Mouse (Mus musculus) neural tube, embryonic 10.5 days (tissue): ENCODE measurements around the gene Ddx47.
A peak's percentile ranks its signal among the peaks of the same experiment; 100 is the strongest.

Experiments
- DNase-seq: peaks from one replicate; pipeline ENCODE4 v3.0.0-alpha.2; 2017; ENCODE audit warnings: low spot score; ENCODE audit errors: extremely low spot score

The Ddx47 gene

GRCm38 (mm10) chr6:135011048-135011733, at the start of gene Ddx47:
Gene Ddx47, plus strand, starts transcription at chr6:135011612.
- DNase-seq = peak; percentile 93

DNA sequence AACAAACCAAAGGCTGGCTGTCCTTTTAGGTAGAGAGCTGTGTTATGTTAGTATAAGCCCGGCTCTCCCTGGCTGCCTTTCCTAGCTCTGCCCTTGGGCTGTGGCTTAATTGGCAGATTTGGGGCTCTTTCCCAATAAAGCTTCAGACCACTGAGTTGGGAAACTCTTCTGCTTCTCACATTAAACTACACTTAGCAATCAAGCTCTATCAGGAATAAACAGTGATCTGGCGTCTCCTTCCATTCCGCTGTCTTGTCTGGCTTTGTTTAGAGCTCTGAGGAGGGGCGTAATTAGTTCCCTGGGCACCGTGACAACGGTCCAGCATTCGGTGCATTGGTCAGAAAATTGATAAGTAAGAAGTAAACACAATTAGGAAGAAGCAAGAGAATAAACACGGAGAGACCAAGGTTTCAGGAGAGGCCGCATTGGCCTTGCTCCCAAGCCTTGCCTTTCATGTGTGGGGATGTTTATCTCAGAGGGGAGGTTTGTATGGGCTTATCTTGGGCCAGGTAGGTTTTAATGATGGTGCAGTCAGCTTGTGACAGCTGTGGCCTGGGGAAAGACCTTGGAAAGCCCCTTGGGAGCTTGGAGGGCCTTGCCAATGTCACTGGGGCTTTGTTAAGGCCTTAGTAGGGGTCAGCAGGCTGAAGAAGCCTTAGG, 49.4 kb upstream of the Ddx47 start:
- DNase-seq = no peak

GRCm38 (mm10) chr6:134962518-134962893, 48.9 kb upstream of the Ddx47 start:
- no peak for DNase-seq

DNA sequence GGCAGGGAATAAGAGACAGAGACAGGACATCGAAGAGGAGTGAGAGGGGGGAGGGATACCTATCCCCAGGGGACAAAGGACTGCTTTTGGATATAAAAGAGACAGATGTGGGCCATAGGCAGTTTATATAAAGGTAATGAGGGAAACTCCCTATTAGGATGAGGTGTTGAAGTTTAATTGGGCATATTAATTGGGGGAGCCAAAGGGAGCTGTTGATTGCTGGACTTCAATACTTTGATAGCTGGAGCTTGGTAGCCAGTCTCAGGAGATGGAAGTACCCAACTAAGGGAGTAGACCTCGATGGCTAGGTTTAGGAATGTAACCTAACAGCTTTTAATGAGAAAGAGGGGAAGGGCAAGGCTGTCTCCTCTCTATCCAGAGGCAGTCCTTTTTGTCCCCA, 47.5 kb upstream of the Ddx47 start:
- DNase-seq = no peak

DNA sequence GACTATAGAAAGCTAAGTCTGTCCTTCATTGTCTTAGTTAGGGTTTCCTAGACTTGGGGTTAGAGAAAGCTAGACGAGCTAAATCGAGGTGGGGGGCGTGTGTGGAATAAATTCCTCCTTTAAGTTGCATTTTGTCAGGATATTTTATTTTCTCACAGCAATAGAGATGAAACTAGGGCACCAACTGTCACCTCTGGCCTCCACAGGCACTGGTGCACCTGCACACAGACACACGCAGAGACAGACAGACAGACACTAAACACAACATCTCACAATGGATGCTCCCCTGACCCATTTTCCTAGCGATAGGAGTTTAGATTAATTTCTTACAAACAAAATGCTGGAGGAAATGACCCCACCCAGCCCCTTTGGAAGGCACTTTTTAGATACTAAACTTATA, 44.7 kb upstream of the Ddx47 start:
- no peak for DNase-seq

- no peak for DNase-seq
Observed at GRCm38 (mm10) chr6:134968326-134968725, 43.1 kb upstream of the Ddx47 start.

GRCm38 (mm10) chr6:134969498-134969897, 41.9 kb upstream of the Ddx47 start:
- DNase-seq = no peak

DNA sequence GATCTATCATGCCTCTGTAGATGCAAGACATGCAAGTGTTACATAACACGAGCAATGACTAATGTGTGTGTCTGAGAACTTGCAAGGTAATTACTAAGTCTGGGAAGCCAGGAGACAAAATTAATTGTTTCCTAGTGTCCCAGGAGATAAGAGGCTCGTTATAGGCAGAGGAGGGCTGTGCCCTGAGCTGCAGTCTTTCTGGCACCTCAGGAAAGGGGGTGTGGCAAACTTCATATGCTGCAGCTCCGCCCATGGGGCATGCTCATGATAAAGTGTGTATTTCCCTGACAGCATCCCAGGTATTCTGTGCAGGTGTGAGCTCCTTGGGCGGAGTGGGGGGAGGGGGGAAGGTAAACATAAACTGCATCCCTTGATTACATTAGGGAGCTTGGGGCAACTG, 39.3 kb upstream of the Ddx47 start:
- DNase-seq = no peak

DNA sequence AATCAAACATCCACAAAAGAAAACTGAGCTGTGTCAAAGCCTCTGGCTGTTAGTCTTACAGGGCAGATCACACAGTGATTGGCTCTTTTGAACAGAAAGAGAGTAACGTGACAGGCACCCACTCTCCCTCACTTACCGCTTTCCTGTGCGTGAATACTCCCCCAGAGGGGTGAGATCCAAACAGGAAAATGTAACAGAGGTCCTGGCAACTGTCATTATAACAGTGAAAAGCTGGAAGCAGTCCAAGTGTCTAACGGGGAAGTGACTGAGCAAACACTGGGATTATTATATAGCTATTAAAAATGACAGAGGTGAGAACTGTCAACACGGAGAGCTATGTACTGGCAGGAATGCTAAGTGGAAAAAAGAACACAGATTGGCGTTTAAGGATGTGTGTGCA, 34.8 kb upstream of the Ddx47 start:
- no peak for DNase-seq

GRCm38 (mm10) chr6:134981231-134982062, 30.0 kb upstream of the Ddx47 start, which contains the start of gene Apold1:
Gene Apold1, plus strand, starts transcription at chr6:134981718.
- DNase-seq = peak; percentile 30

- DNase-seq = peak; percentile 91
Observed at GRCm38 (mm10) chr6:134983529-134984370, 27.7 kb upstream of the Ddx47 start.

- no peak for DNase-seq
Observed at GRCm38 (mm10) chr6:134984748-134985147, 26.7 kb upstream of the Ddx47 start.

DNA sequence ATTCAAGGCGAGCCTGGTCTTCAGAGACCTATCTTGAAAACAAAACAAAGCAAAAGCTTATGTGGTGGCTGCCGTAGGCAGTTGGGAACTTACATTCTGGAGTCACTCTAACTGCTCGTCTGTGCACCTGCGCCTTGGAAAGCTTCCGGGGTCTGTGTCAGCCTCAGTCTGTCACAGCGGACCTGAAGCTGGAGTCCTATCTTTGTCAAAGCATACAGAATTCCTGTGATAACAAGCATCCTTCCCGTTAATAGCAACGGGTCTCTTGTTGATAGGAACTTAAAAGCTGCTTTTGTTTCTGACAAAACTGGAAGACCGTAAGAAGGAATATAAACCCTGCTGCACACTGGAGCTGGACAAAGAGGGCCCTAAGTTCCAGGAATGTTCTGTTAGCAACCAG, 23.0 kb upstream of the Ddx47 start:
- no peak for DNase-seq

GRCm38 (mm10) chr6:134990674-134991073, 20.7 kb upstream of the Ddx47 start:
- DNase-seq = no peak

GRCm38 (mm10) chr6:134994031-134994651, 17.3 kb upstream of the Ddx47 start:
- DNase-seq = no peak

GRCm38 (mm10) chr6:134994985-134995384, 16.4 kb upstream of the Ddx47 start:
- no peak for DNase-seq

GRCm38 (mm10) chr6:134996918-134997317, 14.5 kb upstream of the Ddx47 start:
- no peak for DNase-seq

- no peak for DNase-seq
Observed at GRCm38 (mm10) chr6:134998076-134998475, 13.3 kb upstream of the Ddx47 start.

DNA sequence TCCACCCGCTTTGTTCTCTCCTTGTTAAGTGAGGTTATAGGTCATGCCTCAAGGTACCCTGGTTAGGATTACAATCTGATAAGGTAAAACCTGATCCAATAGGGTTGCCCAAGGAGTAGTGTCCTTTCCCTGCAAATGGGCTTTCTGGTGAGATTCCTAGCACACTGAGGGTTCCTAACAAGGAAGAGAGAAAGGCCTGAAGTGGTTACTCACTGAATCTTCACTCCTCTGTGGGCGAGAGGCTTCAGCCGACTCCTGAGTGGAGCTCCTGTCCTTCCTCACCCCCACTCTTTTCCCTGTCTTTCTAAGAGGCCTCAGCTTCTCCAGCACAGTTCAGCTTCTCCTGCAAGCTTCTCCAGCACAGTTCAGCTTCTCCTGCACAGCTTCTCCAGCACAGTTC, 12.6 kb upstream of the Ddx47 start:
- DNase-seq = no peak

DNA sequence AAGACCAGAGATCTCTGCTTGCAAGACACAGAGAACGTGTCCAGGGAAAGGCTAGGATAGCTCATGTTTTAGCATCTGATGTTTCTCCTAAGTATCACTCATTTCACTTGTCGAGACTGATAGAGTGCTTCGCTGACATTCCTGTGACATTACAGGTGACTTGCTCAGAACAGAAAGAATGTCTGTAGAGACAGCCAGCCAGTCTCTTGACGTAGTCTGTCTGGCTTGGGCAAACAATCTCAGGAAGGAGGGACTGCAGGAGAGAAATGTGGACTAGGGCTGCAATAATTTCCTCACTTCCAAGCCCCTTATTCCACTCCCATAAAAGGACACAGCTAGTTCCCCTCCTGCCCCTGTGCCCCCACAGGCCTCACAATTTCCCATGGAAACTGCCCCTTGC, 11.1 kb upstream of the Ddx47 start:
- DNase-seq = no peak

DNA sequence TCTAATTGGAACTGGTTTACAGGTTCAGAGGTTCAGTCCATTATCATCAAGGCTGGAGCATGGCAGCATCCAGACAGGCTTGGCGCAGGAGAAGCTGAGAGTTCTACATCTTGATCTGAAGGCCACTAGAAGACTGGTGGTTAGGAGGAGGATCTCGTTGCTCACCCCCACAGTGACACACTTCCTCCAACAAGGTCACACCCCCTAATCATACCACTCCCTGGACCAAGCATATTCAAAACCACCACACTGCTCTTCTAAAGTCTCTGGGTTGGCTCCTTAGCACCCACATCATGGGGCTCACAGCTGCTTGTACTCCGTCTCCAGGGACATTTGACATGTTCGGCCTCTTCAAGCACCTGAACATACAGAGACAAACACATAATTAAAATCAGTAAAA, 9.4 kb upstream of the Ddx47 start:
- no peak for DNase-seq
